Mouse (Mus musculus): ENCODE data around the gene St3gal2.
"Not testable (repeated sequence)": the region's sequence is repeated elsewhere in the genome, so short reads cannot be mapped to it uniquely, and the experiment has no call there.

St3gal2 gene

GRCm38 (mm10) chr8:110944276-110944876 is 24.7 kb downstream of the St3gal2 start:
- peak in 1 of 2 experiments; percentile 52 for DNase-seq (ENCODE audit: low spot score in 2 of 2)

- no peak for DNase-seq (ENCODE audit: low spot score in 2 of 2)
Observed at GRCm38 (mm10) chr8:110945716-110946115, 26.0 kb downstream of the St3gal2 start.

DNA sequence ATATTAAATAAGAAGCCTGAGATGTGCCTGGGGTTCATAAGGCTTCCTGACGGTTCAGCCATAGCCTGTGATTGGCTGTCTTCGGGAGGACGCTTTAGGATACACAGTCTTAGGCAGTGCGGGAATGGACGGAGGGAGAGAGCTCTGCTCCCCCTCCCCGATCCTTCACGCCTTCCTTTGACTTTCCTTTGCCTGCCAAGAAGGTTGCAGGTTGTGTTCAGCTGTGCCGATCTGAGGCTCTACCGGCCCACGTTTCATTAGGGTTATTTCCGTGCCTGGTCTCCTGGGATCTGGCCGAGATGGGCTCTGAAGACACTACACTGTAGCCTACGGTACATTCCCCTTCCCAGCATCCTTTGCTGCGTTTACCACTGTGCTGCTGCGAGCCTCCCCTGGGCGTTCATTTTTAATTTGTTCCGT is 30.4 kb downstream of the St3gal2 start:
- peak; percentile 81 to 87 for DNase-seq (ENCODE audit: low spot score in 2 of 2)

DNA sequence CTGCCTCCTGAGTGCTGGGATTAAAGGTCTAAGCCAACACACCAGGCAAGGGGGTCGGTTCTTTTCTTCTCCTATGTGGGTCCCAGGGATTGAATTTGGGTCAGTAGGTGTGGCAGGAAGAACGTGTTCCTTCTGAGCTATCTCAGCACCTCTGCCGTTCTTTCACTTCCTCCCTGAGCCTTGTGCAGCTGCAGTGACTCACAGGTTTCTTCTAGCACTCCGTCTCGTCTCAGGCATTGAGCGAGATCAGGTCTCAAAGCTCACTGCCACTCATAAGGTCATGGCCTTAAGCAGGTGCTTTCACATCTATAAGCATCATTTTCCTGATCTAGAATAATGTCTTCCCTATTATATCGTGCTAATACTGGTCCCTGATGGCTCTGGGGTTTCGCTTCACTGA is 35.1 kb downstream of the St3gal2 start:
- no peak for DNase-seq (ENCODE audit: low spot score in 2 of 2)

GRCm38 (mm10) chr8:110956619-110957450 is 37.1 kb downstream of the St3gal2 start:
- no peak for DNase-seq (ENCODE audit: low spot score in 2 of 2)

- no peak for DNase-seq (ENCODE audit: low spot score in 2 of 2)
Observed at GRCm38 (mm10) chr8:110957471-110957870, 37.7 kb downstream of the St3gal2 start.

DNA sequence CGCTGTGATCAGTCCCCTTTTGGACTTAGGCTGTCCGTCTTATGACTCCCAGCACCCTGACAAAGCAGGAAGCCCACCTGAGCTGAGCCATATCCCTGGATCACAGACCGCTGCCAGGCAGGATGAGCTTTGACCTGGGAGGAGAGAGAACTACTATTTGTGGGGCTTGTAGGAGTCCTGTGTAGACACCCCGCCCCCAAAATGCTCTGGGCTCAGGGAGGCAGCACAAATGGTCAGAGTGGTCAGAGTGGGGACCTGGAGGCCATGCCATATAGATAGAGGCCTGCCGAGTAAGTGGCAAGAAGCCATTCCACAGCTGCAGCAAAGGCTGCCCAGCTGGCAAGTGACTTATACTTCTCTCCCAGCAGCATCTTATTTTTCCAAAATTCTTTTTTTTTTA is 38.4 kb downstream of the St3gal2 start:
- DNase-seq (ENCODE audit: low spot score in 2 of 2): no peak

DNA sequence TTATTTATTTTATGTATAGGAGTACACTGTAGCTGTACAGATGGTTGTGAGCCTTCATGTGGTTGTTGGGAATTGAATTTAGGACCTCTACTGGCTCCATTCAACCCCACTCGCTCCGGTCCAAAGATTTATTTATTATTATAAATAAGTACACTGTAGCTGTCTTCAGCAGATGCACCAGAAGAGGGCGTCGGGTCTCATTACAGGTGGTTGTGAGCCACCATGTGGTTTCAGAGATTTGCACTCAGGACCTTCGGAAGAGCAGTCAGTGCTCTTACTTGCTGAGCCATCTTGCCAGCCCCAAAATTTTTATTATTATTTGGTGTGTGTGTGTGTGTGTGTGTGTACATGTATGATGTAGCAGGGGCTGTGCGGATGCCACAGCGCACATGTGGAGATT is 38.8 kb downstream of the St3gal2 start:
- DNase-seq (ENCODE audit: low spot score in 2 of 2): not testable (repeated sequence)

DNA sequence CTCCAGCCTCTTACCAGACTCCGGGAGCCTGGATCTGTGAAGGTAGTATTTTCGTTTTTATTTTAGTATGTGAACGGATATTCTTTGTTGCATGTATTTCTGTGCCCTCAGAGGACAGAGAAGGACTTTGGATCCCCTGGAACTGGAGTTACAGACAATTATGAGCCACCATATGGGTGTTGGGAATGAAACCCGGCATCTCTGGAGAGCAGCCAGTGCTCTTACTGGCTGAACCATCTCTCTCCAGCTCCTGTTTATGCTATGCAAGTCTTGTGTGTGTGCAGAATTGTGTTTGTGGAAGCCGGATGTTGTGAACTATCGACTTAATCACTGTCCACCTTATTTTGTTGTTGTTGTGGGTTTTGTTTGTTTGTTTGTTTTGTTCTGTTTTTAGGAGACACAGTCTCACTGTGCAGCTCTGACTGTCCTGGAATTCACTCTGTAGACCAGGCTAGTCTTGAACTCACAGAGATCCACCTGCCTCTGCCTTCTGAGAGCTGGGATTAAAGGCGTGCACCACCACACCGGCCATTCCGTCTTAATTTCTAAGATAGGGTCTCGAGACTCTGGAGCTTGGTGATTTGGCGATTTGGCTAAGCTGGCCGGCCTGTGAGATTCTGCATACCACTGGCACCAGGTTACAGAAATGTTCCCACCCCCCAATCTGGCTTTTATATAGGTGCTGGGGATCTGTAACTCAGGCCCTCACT is 39.5 kb downstream of the St3gal2 start:
- DNase-seq (ENCODE audit: low spot score in 2 of 2): no peak

GRCm38 (mm10) chr8:110959906-110960305 is 40.2 kb downstream of the St3gal2 start:
- DNase-seq (ENCODE audit: low spot score in 2 of 2): no peak

DNA sequence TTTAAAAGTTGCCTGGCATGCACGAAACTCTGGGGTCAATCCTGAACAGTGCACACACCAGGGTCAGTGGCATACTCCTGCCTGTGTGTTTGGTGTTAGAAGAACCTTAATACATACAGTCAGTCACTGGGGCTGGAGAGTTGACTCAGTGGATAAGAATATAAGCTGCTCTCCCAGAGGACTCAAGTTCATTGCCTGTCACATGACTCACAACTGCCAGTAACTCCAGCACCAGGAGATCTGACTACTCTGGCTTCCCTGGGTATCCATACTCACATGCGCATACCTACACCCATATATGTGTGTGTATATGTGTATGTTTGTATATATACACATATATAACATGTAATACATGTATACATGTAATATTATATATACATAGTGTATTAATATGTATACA is 43.3 kb downstream of the St3gal2 start:
- no peak for DNase-seq (ENCODE audit: low spot score in 2 of 2)

DNA sequence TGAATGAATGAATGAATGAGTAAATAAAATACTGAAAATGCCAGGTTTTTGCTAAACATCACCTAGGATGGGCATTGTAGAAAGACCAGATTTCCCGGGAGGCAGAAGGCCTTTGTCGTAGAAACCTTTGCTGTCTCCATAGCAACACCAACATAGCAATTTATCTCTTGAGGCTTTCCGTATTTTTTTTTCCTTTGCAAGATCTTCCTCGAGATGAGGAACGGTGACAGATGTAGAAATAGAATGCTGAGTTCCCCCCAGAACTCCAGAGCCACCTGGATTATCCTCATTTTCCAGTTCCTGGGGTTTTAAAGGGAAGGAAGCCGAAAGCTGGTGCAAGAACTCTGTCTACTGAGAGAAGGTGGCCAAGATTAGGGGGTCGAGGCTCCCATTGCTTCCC is 44.9 kb downstream of the St3gal2 start:
- no peak for DNase-seq (ENCODE audit: low spot score in 2 of 2)

- peak; percentile 92 to 95 for DNase-seq (ENCODE audit: low spot score in 2 of 2)
Observed at GRCm38 (mm10) chr8:110965594-110965993, 45.9 kb downstream of the St3gal2 start.

GRCm38 (mm10) chr8:110966586-110966985 is 46.9 kb downstream of the St3gal2 start:
- DNase-seq (ENCODE audit: low spot score in 2 of 2): peak in 1 of 2 experiments; percentile 49

DNA sequence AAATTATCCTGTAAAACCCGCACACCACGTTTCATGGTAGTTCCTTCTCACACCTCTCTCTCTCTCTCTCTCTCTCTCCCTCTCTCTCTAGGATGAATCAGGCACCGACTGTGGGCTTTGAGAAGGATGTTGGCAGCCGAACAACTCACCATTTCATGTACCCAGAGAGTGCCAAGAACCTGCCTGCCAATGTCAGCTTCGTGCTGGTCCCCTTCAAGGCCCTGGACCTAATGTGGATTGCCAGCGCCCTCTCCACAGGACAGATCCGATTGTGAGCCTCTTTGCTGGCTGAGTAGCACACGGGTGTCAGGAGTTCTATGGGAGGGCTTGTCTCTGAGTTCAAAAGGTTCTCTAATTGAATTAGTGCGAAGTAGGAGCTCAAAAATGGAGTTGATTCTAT is 47.6 kb downstream of the St3gal2 start:
- no peak for DNase-seq (ENCODE audit: low spot score in 2 of 2)

GRCm38 (mm10) chr8:110969910-110970770 is 50.4 kb downstream of the St3gal2 start:
- peak; percentile 88 to 95 for DNase-seq (ENCODE audit: low spot score in 2 of 2)

GRCm38 (mm10) chr8:110976532-110976931 is 56.8 kb downstream of the St3gal2 start:
- DNase-seq (ENCODE audit: low spot score in 2 of 2): not testable (repeated sequence)

- DNase-seq (ENCODE audit: low spot score in 2 of 2): not testable (repeated sequence)
Observed at GRCm38 (mm10) chr8:110977987-110978386, 58.3 kb downstream of the St3gal2 start.

GRCm38 (mm10) chr8:110981304-110981703 is 61.6 kb downstream of the St3gal2 start:
- no peak for DNase-seq (ENCODE audit: low spot score in 2 of 2)

DNA sequence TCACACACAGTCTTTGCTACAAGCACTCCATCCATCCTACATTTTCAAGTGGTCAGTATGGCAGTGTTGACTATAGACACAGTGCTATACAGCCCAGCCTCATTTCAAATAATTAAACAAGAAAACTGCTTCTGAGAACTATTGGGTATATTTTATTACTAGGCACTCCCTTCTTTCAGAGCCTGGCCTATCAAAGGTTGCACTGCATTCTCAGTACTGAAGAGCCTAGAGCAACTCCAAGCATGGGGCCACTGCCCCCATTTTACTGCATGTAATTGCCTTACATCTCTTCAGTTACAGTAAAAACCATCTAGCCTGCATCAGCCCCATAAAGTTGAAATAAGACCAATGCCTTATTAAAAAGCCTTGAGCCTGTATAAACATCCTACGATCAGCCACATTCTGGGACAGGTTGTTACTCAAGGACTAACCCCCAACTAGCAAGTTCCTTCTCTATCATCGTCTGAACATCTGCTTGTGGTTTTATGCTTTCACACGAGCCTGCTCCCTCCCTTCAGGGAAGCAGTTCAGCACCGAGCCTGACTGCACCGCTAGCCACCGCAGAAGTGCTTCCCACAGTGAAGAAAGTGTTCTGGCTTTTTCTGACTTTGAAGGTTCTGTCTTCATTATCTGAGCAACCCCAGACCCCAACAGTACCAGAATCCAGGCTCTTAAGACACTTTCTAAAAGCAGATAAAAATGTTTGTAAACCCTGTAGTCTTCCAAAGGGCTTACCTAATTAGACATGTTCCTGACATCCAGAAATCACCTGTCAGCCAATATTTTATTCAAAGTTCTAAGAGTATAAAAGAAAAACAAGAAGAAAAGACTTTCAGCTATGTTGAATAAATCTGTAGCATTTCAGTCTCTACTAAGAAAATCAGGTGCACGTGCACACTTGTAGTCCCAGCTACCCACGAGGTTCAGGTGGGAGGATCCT is 68.4 kb downstream of the St3gal2 start:
- no peak for DNase-seq (ENCODE audit: low spot score in 2 of 2)
